Mouse (Mus musculus): Measurements from ENCODE around the gene Fcho2. TPM values are rescaled to one million over a fixed set of nuclear protein-coding genes. Genes with fewer than 3 reads are reported as not detected.
A peak's percentile ranks its signal among the peaks of the same experiment; 100 is the strongest.

Gene Fcho2
- polyA plus RNA-seq, 1 experiment from 2014 or later, result 39.6 TPM

DNA sequence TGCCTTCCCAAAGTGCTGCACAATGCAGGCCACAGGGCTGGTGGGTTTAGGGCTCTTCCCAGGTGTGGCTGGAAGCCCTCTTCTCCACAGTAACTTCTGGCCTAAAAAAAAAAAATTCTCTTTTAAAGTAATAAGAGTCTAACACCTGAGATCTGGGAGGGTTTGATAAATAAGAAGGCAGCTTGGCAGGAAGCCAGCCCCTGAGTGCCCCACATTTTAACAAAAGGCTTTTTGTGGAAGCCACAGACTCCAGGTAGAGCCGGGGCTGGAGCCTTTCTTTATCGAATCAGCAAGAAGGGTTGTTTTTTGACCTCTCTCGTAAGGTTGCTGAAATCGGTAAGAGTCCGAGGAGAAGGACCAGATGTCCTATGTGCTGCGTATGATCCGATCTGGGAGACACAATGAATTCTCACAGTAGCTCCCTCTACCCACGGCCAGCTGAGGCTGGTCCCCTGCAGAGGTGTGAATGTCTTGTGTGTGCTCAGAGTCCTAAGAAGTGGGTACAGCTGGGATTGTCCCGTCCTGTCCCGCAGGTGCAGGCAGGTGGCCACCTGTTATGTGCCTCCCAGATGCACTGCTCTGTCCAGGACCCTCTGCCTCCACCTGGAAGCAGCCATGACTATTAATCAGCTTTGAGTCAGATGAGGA, 114.5 kb downstream of the Fcho2 start:
- ATAC-seq (ENCODE audit: insufficient read depth), result peak; percentile 61
- Histone ChIP-seq H3K27me3 (ENCODE audit: insufficient read depth, low read length) (no peaks in the 10 kb centered on the region), H3K4me2 (no peak overlapping the region), H3K4me1 (ENCODE audit: insufficient read depth) (0 out of 2 replicates have a peak, but pooled peaks cover 4% of the 10 kb centered on the region), H3K27ac (ENCODE audit: low read depth) (peak overlapping the region; percentile 93), H3K9ac (no peak overlapping the region), H3K36me3 (ENCODE audit: insufficient read depth) (no peaks in the 10 kb centered on the region), H3K9me3 (ENCODE audit: low read depth, low read length) (no peaks in the 10 kb centered on the region), H3K4me3 (ENCODE audit: low read depth, low read length) (no peak overlapping the region)
- DNase-seq, result peak; percentile 84
- TF ChIP-seq CTCF (IDR thresholded peaks at IDR 0.05; ENCODE audit: low read depth), result no peak
- WGBS, result 41% methylated on average over 10 of the region's 10 CpGs

- no peaks in the 10 kb centered on the region for H3K36me3 ChIP-seq (ENCODE audit: insufficient read depth)
- peaks cover 5% of the 10 kb centered on the region for H3K27me3 ChIP-seq (ENCODE audit: insufficient read depth, low read length)
- DNase-seq (no peak), ATAC-seq (ENCODE audit: insufficient read depth) (no peak)
- H3K4me2 ChIP-seq, result no peak overlapping the region
- H3K4me1 ChIP-seq (ENCODE audit: insufficient read depth), result 0 out of 2 replicates have a peak, but pooled peaks cover 4% of the 10 kb centered on the region
- TF ChIP-seq CTCF (IDR thresholded peaks at IDR 0.05; ENCODE audit: low read depth), result no peak
- no peak overlapping the region for H3K4me3 ChIP-seq (ENCODE audit: low read depth, low read length)
- H3K27ac ChIP-seq (ENCODE audit: low read depth), result peak overlapping the region; percentile 93
- WGBS, result 46% methylated on average over 5 of the region's 5 CpGs
- no peaks in the 10 kb centered on the region for H3K9me3 ChIP-seq (ENCODE audit: low read depth, low read length)
- no peak overlapping the region for H3K9ac ChIP-seq
Observed at GRCm38 (mm10) chr13:98699982-98700540, 115.2 kb downstream of the Fcho2 start.

GRCm38 (mm10) chr13:98699051-98699744, 116.1 kb downstream of the Fcho2 start:
- Histone ChIP-seq H3K4me1 (ENCODE audit: insufficient read depth) (0 out of 2 replicates have a peak, but pooled peaks cover 4% of the 10 kb centered on the region), H3K36me3 (ENCODE audit: insufficient read depth) (no peaks in the 10 kb centered on the region), H3K27ac (ENCODE audit: low read depth) (peak overlapping the region; percentile 93), H3K9ac (no peak overlapping the region), H3K27me3 (ENCODE audit: insufficient read depth, low read length) (peaks cover 13% of the 10 kb centered on the region), H3K4me2 (0 out of 2 replicates have a peak overlapping the region, but pooled peaks have one; percentile 3), H3K4me3 (ENCODE audit: low read depth, low read length) (no peak overlapping the region), H3K9me3 (ENCODE audit: low read depth, low read length) (no peaks in the 10 kb centered on the region)
- TF ChIP-seq CTCF (IDR thresholded peaks at IDR 0.05; ENCODE audit: low read depth), result no peak
- WGBS, result 34% methylated on average over 14 of the region's 14 CpGs
- ATAC-seq (ENCODE audit: insufficient read depth) (peak; percentile 62), DNase-seq (peak; percentile 55)

DNA sequence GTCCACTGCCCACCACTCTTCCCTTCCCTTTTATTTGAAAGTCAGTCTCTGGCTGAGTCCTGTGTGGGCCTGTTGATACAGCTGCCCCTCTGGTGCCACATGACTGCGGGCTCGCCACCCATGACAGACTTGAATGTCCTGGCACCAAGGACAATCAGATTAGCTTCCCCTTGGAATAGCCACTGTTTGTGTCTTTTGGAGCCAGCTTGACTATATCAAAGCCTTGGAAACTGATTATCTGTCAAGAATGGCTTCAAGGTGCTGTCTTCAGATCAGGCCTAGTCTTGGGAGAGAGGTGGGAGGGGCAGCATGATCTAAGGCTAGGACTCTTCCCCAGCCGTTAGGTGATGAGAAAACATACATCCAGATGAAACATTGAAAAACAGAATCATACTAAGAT, 118.5 kb downstream of the Fcho2 start:
- H3K4me2 ChIP-seq, result no peak overlapping the region
- WGBS, result 77% methylated on average over 3 of the region's 3 CpGs

DNA sequence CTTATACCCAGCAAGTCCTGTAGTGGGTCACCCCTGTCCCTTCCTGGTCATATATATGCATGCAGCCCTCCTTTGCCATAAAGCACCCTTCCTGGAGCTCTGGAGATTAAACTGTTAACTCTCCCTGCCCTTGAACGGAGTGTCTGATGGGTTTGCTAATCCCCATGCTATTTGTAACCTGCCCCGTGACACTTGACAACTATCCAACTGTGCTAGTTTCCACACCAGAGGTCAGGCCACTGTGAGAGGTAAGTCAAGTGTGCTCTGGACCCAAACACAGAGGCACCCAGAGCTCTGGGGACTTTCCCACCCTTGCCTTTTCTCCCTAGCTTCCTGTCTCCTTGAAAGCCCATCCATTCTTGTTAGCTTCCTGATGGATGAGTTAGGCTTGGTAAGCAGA, 119.7 kb downstream of the Fcho2 start:
- Histone ChIP-seq H3K9ac (no peak overlapping the region; the same call in 1 of the 2 replicates), H3K36me3 (ENCODE audit: insufficient read depth) (no peaks in the 10 kb centered on the region), H3K4me3 (ENCODE audit: low read depth, low read length) (peak overlapping the region; percentile 47; the same call in 1 of the 2 replicates), H3K27ac (ENCODE audit: low read depth) (peak overlapping the region; percentile 63), H3K9me3 (ENCODE audit: low read depth, low read length) (no peaks in the 10 kb centered on the region), H3K4me1 (ENCODE audit: insufficient read depth) (0 out of 2 replicates have a peak, but pooled peaks cover 4% of the 10 kb centered on the region), H3K4me2 (peak overlapping the region; percentile 73), H3K27me3 (ENCODE audit: insufficient read depth, low read length) (peaks cover 15% of the 10 kb centered on the region)
- DNase-seq (no peak), ATAC-seq (ENCODE audit: insufficient read depth) (no peak)
- TF ChIP-seq CTCF (IDR thresholded peaks at IDR 0.05; ENCODE audit: low read depth), result no peak
- 15% methylated on average over 2 of the region's 2 CpGs for WGBS

More for the DNA sequence above, 118.5 kb downstream of the Fcho2 start:
- DNase-seq (no peak), ATAC-seq (ENCODE audit: insufficient read depth) (no peak)
- Histone ChIP-seq H3K36me3 (ENCODE audit: insufficient read depth) (no peaks in the 10 kb centered on the region), H3K27ac (ENCODE audit: low read depth) (no peak overlapping the region), H3K9ac (no peak overlapping the region), H3K9me3 (ENCODE audit: low read depth, low read length) (no peaks in the 10 kb centered on the region), H3K4me1 (ENCODE audit: insufficient read depth) (0 out of 2 replicates have a peak, but pooled peaks cover 4% of the 10 kb centered on the region), H3K4me3 (ENCODE audit: low read depth, low read length) (no peak overlapping the region), H3K27me3 (ENCODE audit: insufficient read depth, low read length) (peaks cover 15% of the 10 kb centered on the region)
- no peak for TF ChIP-seq CTCF (IDR thresholded peaks at IDR 0.05; ENCODE audit: low read depth)

DNA sequence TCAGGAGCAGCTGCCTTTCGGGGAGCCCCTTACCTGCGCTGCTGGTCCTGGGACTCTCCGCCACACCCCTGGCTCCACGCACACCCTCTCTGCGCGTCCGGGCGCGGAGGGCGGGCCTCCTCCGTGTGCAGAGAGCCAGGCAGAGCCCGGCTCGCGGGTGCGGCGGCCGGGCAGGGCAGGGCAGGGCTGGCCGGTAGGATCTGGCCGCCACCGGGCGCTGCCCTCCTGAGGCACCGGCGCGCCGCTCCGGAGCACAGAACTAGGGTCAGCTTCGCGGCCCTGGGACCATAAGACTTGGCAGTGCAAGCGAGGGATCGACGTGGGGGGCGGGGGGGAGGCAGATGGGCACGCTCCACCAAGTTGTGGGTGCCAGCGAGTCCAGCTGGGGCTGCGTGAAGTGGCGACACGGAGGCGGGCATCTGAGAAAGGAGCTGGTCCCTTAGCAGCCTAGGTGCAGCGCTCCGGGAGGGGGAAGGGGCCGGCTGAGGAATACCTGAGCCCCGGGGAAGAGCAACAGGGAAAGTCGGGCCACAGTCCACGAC, 120.4 kb downstream of the Fcho2 start, which contains the start of gene Tmem171:
Gene Tmem171, minus strand, starts transcription at position 62 of the 542 bp plus-strand sequence.
- 4% methylated on average over 44 of the region's 44 CpGs for WGBS
- H3K27ac ChIP-seq (ENCODE audit: low read depth), result peak within 1 kb of the TSS; percentile 63
- H3K9ac ChIP-seq, result peak within 1 kb of the TSS; percentile 59
- peak within 1 kb of the TSS; percentile 47 for H3K4me3 ChIP-seq (ENCODE audit: low read depth, low read length)
- peaks cover 15% of the 10 kb centered on the region for H3K27me3 ChIP-seq (ENCODE audit: insufficient read depth, low read length)
- ATAC-seq (ENCODE audit: insufficient read depth) (peak; percentile 30; the same call in 1 of the 2 replicates), DNase-seq (peak; percentile 24)
- no peaks in the 10 kb centered on the region for H3K36me3 ChIP-seq (ENCODE audit: insufficient read depth)
- TF ChIP-seq CTCF (IDR thresholded peaks at IDR 0.05; ENCODE audit: low read depth), result no peak
- H3K4me1 ChIP-seq (ENCODE audit: insufficient read depth), result no peaks in the 10 kb centered on the region
- H3K9me3 ChIP-seq (ENCODE audit: low read depth, low read length), result no peaks in the 10 kb centered on the region
- H3K4me2 ChIP-seq, result peak within 1 kb of the TSS; percentile 73
